Mouse (Mus musculus): ENCODE data around the gene Cpn1.
"Not testable (repeated sequence)": the region's sequence is repeated elsewhere in the genome, so short reads cannot be mapped to it uniquely, and the experiment has no call there.

Gene Cpn1

DNA sequence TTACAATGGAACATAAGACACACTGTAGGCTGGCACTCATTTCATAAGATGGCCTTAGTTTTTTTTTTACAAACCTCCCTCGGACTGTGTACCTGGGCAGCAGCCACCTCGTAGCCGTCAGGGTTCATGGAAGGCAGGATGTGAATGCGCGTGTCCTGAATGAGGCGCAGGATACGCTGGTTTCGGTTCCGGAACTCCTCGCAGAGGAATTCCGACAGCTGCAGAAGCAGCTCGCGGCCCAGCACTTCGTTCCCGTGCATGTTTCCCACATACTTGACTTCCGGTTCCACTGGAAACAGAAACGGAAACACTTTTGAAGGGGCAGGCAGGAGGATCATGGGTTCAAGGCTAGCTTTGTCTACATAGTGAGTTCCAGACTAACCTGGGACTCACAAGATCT lies 5.6 kb downstream of the Cpn1 start:
- no peak for DNase-seq

DNA sequence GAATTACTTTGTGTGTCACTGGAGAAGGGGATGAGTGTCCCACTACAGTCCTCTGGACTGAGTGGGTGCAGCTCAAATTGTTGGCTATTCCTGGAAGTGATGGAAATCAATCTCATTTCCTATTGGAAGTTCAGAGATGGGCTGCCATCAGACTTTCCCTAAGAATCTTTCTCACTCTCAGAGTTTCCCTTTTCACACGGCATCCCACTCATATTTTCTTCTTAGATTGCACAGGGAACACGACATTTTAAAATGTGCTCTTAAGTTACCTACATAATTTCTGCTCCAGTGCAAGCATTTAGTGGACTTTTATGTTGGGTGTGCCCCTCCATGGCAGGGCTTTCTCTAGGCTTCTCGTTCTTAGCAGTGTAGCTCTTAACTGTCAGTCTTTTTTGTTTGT lies 8.6 kb downstream of the Cpn1 start:
- no peak for DNase-seq

DNA sequence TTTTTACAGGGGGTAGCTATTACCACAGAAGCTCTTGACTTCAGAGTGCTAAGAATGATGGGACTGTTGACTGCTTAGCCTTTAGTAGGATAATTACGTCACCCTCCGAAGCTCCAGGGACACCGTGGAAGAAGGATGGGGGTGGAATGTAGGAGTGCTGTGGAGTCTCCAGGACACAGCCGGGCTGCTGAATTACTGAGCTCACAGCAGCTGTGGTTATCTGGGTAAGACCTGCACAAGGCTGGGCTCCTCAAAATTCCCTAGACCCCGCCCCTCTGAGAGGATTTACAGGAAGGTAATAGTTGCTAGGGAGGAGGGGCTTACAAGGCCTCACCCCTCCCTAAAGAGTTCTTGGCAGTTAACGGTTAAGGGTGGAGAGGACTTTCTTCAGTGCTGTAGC lies 9.7 kb downstream of the Cpn1 start:
- no peak for DNase-seq

DNA sequence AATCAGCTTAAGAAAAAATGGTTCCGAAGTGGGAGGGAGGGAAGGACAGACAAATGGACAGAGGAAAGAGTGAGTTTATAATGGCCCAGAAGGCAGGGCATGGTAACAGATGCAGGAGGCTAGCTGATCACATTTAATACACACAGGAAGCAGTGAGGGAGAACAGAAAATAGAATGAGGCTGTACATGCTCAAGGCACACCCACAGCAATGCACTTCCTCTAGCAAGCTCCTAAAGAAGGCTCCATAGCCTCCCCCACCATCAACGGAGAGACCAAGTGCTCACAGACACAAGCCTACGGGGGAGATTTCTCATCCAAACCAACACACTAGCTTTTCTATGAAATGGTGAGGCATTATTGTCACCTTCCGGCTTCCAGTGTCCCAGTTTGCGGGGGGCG lies 12.1 kb downstream of the Cpn1 start:
- DNase-seq, result no peak

DNA sequence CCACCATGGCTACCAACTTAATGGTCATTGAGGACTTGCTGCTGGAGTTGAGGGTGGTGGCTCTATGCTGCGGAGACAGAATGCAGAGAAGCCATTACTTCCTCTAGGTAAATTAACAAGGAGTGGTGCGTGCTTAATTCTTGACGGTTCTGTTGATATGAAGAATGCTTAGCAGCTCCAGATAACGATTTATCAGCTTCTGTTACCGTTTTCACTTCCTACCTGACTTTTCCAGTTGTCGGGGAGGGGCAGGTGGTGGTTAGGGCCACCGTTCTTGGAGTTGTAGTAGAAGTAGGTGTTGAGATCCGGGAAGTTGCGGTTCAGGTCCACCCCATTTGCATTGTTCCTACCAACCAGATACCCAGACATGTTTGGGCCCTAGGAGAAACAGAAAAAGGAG lies 12.6 kb downstream of the Cpn1 start:
- no peak for DNase-seq

DNA sequence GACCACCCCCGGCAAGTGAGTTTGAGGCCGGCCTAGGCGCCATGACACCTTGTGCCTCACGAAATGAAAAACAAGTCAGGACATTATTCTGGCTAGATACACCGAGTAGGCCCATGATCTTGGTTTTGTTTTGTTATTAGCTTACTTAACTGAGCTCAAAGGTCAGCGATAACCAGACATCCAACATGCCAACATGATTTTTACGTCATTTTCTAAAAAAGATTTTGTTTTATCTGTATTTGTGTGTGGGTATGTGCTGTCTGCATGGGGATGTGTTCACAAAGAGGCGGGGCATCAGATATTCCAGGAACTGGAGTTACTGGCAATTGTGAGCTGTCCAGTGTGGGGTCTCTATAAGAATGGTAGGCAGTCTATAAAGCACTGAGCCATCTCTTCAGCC lies 14.2 kb downstream of the Cpn1 start:
- no peak for DNase-seq

DNA sequence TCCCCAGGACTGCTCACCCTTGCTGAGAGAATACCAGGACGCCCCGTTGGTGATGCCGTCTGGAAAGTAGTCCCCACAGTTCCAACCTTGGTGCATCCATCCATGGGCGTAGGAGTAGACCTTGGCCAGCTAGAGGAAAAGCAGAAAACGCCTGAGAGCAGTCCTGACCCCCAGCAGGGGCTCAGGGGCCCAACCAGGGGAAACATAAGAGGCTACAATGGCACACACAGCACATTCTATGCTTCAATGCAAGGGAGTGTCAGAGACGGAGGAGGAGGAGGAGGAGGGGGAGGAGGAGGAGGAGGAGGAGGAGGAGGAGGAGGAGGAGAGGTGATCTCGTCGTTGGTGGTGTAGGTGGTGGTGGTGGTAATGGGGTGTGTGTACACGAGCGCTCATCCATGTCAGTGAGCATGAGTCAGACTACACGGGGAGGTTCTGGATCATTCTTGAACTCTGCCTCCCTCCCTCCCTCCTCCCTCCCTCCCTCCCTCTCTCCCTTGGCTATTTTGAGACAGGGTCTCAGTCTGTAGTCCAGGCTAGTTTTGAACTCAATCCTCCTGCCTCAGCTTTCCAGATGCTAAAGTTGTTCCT lies 17.8 kb downstream of the Cpn1 start:
- no peak for DNase-seq

DNA sequence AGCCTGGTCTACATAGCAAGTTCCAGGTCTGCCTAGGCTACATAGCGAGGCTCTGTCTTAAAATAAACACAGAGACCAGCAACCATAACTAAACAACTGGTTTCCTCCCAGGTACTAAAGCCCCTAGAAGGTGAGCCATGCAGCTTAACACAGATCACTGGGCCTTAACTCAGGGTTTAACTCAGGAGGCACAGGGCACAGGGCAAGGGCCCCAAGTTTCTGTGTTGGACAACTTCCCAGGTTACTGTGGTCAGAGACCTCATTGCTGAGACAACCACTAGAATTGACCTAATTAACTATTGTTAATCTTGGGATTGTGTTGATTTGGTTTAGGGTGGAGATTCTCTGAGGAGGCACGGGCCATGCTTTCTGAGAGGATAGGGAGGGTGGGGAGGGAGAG lies 19.9 kb downstream of the Cpn1 start:
- peak; percentile 46 for DNase-seq

DNA sequence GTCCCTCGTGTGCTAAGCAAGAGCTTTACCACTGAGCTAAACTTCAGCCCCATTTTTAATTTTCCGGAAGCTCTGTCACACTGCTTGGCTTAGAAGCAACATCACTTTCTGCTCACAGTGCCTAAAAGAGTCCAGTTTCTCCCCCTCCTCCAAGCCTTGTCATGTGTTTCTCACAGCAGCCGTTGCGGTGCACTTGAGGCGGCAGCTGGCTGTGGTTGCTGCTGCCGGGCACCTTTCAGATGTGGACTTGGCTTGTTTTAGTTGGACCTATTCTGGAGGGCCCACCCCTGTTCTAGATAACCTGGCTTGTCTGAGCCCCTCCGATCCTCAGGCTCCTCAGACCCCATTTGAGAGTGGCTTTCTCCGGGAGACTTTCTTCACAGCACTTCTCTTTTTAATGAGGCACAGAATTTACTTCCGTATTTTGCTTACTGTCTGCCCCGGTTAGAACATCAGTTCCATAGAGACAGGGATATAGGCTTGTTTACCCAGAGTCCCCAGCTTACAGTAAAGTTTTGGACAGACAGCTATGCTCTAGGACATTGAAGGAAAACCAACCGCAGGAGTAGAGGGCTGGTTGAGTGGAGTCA lies 20.8 kb downstream of the Cpn1 start:
- no peak for DNase-seq

DNA sequence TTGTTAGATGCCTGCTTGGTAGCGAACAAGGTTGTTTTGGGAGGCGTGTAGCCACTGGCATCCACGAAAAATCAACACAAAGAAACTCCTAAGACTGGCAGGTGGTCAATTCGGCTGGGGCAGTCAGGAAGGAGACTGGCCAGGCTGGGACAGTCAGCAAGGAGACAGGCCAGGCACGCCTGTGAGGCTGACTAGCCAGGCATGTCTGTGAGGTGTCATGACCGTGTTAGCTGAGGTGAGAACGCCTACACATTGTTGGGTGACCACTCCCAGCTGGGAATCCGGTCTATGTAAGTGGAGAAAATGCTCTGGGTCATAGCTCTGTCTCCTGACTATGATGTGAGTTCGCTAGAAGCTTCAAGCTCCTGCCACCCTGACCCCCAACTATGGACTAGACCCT lies 23.6 kb downstream of the Cpn1 start:
- DNase-seq, result no peak

DNA sequence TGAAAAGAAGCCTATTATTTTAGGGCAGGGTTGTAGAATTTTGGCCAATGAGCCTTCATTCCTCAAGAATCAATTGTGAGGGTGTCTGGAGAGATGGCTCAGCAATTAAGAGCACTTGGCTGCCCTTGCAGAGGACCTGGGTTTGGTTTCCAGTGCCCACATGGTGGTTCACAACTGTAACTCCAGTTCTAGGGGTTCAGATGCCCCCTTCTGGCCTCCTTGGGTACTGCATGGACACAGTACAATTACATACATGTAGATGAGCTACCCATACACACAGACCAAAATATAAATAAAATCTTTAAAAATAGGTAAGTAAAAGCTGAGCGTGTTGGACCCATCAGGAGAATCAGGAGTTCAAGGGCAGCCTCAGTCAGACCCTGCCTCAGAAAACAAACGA lies 25.2 kb downstream of the Cpn1 start:
- DNase-seq, result no peak

DNA sequence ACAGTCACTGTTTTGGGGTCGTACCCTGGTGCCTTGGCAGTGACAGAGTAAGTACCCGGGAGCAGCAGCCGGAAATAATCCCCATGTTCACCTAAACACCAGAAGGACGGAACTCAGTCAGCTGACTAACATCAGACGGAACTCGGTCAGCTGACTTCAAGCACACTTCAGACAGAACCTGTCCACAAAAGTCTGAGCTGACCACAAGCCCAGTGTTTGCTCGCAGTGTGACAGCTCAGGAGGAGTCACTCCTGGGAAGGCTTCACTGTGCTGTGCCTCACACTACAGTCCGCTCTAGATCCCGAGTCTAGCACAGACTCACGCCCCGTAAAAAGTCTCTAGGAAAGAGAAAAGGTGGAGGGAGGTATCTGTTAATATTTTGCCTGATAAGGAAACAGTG lies 26.3 kb downstream of the Cpn1 start:
- no peak for DNase-seq

DNA sequence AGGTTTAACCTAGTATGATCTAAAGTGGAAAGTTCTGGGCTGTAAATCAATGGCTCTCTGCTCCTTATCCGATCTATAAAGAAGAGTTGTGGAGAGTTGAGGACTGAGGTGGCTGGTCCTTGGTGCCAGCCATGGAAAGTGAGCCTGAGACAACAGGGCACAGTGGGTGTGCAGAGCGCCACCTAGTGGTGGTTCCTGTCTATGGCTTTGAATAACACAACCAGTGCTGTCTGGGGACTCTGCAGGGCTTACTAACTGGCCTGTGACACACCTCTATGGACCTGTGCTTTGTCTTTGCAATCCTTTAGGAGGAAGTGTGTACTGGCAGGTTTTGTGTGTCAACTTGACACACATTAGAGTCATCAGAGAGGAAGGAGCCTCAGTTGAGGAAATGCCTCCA lies 27.2 kb downstream of the Cpn1 start:
- peak; percentile 82 for DNase-seq

DNA sequence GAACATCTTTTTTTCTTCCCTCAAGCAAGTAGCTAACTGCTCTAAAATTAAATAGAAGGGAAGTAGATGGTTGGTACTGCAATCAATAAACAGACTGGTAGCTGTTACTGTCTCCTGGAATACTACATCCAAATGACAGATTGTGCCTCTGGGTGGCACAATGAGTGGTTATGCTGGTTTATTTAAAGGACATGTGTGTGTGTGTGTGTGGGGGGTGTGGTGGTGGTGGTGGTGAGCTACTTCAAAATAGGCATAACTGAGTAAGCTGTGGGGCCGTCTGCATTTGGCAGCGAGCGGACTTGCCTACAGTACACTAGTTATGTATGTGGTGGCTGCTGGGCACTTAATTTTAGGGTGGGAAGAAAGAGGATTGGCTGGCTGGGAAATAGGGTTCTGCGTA lies 28.5 kb downstream of the Cpn1 start:
- no peak for DNase-seq

DNA sequence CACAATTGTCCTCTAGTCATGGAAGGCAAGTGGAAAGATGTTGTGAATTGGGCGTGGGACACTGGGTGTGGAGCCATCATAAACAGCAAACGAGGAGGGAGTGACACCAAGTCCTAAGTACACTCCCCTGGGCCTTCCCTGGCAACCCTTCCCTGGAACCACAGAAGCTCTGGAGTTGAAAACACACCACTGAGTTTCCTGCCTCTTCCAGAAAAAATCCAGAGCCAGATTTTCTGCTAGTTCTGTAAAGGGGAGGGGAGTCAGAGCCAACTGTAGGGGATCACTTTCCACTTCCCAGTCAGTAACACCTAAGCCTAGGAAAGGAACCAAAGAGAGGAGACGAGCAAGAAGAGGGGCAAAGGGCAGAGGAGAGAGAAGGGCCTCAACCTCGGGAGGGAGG lies 29.0 kb downstream of the Cpn1 start:
- no peak for DNase-seq

DNA sequence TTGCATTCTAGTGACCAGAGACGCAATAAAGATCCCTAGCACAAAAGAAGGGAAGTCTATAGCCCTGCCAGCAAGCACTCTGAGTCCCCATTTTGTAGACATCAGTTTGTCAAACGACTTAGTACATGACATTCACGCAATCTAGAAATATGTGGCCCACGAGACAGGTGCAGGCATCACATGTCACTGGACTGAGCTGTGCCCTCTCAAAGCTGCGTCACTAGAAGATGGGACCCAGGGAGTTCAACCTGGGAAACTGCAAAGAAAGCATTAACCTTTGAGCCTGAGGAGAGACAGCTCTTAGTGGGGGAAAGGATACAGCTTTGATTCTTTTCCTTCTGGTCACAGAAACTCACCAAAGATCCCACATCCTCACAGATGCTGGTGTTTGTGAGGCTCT lies 31.1 kb downstream of the Cpn1 start:
- peak; percentile 37 for DNase-seq

DNA sequence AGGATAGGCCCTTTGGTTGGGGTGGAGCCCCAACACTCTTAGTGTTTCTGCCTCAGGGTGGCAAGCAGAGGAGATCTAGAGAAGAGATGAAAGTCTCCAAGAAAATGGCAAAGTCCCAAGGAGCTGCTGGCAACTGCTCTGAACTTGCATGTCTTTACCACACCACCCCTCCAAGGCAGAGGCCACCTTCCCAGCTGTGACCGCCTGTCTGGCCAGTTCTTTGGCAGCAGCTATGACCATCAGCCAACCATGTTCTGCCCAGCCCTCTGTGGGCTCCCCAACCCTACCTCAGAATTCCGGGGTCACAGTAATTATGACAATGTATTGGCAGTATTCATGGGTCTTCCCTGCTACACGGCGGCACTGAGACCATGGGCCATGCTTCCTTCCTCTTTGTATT lies 31.5 kb downstream of the Cpn1 start:
- no peak for DNase-seq

DNA sequence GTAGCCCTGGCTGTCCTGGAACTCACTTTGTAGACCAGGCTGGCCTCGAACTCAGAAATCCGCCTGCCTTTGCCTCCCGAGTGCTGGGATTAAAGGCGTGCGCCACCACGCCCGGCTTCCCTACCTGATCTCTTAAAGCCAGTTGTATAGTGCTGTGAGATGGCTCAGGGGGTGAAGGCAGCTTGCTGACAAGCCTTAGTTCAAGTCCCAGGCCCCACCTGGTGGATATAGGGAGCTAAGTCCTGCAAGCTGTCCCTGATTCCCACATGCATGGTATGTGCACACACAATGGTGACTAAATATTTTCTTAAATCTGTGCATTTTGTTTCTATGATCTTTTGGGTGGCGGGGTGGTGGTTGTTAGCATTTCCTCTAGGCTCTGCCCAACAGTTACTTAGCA lies 33.4 kb downstream of the Cpn1 start:
- not testable (repeated sequence) for DNase-seq

DNA sequence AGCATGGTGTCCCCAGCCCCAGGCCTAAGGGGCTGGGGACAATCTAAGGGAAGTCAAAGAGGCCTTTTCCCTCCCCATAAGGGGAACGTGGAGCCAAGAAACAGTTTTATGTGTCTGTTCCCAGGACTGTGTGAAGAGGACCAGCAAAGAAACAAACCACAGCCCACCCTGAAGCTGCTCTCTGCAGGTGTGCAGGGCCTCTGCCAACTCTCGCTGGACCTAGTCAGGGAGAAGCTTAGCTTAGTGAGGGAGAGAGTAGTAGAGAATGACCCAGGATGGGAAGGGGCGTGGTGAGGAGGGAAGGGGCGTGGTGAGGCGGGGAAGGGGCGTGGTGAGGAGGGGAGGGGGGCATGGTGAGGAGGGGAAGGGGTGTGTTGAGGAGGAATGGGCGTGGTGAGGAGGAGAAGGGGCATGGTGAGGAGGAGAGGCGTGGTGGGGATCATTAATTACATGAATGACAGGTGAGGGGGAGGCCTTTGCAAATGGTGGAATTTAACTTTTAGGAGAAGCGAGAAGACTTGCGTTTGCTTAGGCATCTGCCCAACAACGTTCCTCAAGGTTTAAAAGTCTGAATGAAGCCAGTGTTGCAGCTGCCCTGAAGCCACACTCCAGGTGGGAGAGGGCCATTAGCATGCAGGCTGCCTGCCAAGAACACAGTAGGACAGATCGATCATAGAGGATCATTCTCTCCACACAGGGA lies 37.1 kb downstream of the Cpn1 start:
- no peak for DNase-seq

DNA sequence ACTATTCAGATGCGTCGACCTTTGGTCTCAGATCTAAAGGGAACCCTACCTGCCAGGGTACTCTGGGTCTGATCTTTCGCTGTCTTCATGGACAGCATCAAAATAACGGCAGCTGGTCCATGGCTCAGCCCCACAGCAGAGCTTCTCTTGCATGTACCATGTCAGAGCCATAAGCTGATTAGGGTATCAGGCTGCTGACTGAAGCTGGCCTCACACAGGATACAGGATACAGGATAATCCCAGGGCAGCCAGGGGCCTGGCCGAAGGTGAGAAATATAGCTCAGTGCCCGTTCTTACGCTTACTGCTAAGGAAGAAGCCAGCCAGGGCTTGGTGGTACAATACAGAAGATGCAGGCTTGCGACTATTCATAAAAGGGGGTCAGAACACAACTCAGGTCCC lies 41.8 kb downstream of the Cpn1 start:
- no peak for DNase-seq

DNA sequence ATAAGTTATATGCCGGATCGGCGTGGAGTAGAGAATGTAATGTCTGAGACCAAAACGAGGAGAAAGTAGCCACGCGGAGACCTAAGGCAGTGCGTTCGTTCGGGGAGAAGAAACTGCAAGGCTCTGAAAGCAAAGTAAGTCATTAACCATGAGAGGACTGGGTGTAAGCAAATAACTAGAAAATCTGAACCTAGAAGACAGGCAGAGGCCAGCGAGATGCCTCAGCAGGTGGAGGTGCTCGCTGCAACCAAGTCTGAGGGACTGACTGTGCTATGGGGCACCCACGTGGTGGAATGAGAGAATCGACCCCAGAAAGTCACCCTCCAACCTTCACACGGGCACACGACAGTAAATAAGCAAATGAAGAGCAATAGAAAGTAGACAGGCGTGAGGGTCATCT lies 43.3 kb downstream of the Cpn1 start:
- DNase-seq, result peak; percentile 66

DNA sequence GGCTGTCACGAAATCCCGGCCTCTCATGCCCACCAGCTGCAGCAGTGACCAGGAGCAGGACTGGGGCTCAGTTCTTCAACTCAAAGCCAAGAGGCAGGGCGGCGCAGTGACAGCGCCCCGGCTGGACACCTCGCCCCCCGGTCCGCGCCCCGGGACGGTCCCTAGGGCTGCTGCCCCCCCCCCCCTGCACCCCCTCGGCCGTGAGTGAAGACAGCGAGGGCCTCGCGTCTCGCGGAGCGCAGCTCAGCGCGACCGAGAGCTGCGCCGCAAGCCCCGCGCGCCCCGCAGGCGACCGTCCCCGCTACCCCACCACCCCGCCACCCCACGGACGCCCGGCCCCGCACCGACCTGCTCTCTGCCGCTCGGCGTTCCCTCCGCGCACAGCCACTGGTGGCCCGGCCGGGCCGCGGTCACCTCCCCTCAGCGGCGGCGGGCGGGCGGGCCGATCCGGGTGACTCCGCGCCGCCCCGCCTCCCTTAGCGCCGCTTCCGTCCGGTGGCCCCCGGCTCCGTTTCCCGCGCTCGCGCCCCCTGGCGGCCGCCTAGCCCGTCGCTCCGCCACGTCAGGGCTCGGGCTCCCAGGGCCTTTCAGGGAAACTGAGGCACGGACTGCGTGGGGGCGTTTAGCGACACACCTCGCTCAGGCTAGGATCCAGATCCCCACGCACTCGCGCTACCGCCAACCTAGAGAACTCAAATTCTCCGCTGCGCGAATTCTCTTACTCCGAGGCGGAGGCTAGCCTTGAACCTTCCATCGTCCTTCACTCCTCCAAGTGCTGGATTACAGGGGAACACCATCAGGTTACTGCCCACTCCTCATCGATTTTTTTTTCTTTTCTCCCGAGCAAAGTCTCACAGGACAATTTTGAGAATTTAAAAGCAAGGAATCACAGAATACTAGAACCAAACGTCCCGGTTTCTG lies 46.3 kb downstream of the Cpn1 start, which contains the start of gene Dnmbp:
TSS of gene Dnmbp (minus strand) at position 423 of the 921 bp plus-strand sequence.
- peak; percentile 71 for DNase-seq

DNA sequence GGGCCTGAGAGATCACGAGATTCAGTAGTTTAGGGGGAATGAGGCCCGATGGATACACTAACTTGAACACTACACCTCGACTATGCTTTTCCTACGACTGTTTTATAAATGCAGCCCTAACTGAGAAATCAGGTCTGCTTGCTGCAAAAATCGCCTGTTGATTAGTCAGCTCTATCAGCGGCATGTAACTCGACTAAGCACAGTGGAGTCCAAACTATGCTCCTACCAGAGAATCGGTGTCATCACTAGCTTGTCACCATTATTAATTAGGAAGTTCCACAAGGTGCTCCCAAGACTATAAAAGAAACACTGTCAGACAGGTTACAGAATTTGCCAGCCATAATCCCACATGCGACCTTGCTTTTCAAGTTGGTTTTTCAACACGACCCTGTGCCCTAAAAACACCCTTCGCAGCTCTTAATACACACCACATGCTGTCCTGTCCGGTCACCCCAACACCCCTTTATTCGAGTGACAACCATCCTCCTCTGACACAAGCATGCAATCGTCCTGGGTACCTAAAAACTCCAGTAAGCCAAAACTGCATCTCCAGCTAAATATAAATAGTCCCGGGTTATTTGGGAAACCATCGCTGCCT lies 47.1 kb downstream of the Cpn1 start:
- DNase-seq, result no peak
